Mouse (Mus musculus): ENCODE results near the gene Nav1.

The Nav1 gene

DNA sequence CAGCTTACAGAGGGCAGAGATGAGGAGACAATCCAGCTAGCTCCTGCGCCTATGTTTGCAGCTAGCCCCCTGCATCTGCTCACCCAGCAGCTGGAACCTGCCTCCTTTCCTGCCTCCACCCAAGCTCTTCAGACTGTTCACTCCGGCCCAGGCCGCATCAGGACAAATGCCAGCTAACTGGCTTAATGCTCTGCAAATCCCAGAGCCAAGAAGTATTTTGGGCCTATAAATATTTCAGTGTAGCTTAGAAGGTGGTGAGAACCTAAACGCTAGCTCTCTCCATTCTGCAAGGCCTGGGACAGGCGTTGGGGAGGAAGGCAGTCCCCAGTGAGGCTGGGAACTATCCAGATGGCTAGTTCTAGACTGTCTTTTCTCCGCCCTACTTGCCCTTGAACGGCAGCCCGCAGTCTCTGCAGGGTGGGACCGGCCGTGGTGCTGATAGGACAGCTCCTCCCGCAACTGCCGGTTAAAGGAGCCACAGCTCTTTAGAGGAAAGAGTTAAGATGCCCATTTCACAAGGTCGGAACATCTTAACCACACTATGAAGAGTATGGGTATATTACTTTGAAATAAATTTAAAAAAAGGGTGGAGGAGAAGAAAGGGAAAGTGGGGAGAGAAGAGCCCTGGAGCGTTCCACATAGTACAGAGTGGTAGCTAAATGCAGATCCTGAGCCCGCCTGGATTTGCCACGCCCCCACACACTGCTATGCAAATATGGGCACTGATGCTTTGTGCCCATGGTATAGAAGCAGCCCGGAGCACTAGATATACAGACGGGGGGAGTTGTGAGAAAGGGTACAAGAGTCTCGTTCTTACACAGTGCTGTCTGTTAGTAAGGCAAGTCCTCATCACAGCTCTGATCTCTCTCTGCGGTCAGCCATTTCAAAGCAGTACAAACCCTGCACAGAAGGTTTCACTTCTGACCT, 8.9 kb upstream of the Nav1 start:
- no peak for DNase-seq

DNA sequence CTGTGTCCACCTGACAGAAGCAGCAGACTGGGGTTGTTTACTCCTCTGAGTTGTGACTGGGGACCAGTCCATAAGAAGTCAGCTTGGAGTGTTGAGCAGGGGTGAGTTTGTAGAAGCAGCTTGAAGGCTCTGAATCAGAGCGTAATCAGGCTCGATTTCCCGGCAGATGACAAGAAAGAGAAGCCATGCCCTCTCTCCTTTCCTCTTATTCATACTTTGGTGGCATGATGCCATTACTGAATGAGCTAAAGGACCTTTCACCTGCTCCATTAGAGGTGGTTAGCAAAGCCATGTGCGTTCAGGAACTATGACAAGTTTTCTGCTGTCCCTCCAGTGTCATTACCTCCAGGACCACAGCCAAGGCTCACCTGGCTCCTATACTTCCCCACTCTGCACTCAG, 2.5 kb upstream of the Nav1 start:
- DNase-seq: no peak

DNA sequence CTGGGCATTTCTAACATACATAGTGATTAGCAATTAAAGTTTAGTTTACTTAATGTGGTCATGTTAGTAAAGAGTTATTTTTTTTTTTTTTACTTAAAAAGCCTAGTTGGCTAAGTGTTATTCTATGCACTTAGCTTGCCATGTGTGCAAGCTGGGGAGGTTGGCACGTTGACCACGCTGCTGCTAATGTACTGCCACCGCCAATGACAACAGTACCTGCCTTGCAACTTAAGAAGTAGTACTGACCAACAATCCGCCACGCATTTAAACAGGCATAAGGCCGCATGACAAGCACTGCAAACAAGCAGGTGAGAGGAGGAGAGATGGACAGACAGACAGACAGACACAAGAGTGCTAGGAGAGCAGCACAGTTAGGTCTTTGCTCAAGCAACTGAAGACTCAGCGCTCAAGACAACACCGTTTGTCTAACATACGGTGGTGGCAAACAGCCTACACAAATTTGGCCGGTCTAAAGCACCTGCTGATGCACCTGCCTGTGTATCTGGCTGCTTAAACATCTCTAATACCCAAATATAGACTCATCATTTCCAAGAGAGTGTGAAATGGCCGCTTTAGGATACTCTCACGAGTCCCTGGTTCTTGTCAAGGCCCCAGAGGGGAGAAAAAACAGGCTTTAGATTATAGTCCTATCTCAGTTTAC, 610 bp downstream of the Nav1 start:
- DNase-seq: no peak

DNA sequence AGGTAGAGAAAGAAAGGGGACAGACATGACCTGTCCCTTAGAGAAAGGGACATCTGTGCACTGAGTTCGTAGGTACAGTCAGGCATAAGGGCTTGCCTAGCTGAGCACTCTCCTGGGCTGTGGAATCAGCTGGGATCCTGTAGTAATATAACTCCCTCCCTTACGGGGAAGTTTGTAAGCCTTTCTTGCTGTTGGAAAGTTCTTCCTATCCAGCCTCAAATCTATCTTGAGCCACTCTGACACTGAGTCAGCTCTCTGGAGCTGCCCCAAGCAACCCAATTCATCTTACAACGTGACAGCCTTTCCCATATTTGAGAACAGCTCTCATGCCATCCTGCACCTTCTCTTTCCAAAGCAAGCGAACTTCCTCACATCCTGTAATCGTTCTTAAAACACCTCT, 1.6 kb downstream of the Nav1 start:
- no peak for DNase-seq

DNA sequence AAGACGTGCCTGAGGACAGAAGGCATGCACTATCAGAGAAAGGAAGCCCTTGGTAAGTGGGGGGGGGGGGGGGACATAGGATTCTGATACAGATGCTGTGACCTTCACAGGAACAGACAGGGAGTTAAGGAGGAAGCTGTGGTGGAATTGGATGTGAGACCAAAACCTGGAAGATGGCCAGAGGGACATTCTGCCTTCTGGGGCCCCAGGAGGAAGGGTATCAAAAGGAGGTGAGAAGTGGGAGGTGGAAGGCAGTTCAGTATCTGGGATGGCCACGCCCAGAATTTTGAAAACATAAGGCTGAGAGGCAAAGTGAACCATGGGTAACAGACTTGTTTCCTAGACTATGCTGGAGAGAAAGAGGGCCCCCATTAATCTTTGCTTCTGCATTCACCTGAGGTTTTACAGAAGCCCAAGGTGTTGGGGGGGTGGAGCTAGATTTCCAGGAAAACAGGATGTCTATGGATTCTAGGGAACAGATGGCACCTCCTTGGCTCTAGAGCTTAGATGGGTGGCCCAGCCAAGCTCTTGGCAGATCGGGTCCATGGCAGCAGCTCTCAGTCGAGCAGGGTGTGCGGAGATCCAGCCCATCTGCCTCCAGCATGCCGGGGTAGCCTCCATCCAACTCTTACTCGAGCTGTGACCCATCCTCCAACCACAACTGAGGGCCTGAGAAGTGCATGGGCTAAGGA, 2.6 kb downstream of the Nav1 start:
- no peak for DNase-seq

- no peak for DNase-seq
Observed at GRCm38 (mm10) chr1:135603121-135603870, 3.8 kb downstream of the Nav1 start.

GRCm38 (mm10) chr1:135600023-135601005, 6.8 kb downstream of the Nav1 start:
- DNase-seq: no peak

DNA sequence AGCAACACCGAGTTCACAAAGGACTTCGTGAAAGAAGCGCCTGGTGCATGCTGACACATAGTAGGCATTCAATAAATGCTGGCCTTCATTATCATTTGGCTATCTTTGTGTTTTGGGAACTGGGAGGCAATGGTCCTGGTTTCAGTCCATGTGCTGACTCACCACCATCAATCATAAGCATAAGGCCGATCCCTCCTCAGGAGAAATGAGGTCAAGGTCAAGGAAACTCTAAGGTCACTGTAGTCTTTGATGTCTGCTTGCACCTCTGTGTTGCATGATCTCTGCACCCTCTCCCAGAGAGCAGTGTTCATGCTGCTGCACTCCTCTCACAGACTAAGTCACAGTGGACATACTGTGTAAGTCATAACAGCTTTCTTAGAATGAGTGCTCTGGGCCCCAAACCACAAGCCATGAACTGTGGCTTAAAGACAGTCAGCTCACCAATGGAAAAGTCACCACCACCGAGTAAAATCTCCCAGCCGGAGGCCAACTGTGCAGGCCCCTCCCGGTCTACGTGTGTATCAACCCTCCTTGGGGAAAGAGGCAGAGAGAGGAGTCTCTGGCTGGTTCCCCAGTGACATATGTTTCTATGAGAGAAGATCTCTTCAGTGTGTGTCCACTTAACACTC, 8.7 kb downstream of the Nav1 start:
- no peak for DNase-seq

DNA sequence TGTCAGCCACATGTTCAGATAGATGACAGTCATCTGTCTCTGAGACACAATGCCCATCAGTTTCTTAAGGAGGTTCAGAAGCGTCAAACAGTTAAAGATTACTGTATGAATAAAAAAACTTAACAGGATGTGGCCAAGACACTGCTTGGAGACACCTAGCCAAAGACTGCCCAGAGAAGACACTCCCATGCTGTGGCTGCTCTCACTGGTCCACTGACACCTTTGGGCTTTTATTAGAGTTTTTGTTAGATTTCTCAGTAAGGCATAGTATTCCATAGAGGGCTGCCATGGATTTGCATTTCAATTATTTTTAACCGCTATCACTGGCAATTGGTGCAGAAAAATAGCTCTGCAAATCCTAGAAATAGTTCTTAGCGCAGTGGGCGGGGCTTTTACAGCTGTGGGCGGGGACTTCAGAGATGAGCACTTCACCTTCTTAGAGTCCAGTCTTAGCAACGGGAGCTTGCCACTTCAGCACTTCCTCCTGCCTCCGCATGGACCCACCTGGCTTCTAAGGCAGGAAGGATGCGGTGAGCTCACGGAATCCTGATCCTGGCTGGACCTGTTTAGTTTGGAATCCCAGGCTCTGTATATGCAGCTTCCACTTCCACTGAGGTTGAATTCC, 12.7 kb downstream of the Nav1 start:
- DNase-seq: no peak

DNA sequence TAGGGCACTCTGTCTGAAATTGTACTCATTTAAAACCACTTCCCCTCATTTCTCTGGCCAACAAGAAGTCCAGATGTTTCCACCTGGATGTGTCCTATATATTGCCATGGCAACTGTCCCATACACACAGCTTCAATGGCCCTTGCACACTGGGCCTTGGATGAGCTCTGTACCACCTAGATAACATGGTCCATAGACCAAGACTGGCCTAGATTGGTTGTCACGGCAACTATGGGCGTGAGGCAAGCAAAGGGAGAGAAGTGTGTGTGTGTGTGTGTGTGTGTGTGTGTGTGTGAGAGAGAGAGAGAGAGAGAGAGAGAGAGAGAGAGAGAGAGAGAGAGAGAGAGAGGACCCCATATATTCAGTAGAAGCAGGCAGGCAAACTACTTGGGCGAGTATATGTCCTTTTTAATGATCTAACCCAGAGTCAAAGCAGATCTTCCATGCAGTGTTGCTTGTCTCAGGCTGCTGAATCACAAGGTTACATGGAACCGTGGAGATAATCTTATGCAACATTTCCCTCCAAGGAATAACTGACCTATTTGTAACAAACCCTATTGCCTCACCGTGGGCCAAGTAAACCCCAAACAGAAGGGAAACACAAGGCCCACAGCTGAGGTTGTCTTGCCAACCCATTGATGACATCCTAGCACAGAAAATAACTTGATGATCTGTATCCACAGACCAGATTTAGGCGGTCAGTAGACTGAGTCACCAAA, 13.4 kb downstream of the Nav1 start:
- DNase-seq: no peak

GRCm38 (mm10) chr1:135590776-135591175, 16.3 kb downstream of the Nav1 start:
- DNase-seq: no peak

GRCm38 (mm10) chr1:135588973-135589372, 18.1 kb downstream of the Nav1 start:
- no peak for DNase-seq

DNA sequence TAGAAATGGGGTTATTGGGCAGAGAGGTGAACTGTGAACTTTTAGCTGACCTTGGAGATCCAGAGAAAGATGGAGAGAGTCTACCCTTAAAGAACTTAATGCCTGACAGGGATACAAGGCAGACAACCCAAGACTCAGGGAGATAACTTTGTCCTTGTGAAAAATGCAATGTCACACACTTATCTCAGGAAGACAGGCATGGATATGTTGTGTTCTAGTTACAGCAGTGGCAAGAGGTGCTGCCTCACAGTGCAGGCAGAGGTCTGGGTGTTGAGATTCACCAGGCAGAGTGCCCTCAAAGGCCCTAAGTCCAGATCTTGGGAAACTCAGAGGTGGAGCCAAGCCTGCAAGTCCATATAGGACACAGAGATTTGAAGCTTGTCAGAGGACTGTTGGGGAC, 20.2 kb downstream of the Nav1 start:
- no peak for DNase-seq

DNA sequence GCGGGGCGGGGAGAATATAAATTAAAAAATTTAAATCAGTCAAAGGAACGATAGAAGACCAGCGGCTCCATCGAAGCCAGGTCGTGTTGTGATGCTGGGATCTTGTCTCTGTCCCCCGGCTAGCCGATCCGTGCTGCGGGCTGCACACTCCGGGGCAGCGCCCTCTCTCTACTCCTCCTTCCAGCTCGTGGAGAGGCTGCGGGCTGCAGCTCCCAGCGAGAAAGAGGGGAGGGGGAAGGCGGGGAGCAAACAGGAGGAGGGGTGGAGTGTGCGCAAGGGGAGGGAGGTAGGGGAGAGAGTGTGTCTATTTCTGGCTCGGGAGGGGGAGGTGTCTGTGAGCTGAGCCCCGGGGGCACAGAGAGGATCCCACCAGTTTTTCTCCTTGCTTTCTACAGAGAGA, 21.5 kb downstream of the Nav1 start:
- DNase-seq: no peak

DNA sequence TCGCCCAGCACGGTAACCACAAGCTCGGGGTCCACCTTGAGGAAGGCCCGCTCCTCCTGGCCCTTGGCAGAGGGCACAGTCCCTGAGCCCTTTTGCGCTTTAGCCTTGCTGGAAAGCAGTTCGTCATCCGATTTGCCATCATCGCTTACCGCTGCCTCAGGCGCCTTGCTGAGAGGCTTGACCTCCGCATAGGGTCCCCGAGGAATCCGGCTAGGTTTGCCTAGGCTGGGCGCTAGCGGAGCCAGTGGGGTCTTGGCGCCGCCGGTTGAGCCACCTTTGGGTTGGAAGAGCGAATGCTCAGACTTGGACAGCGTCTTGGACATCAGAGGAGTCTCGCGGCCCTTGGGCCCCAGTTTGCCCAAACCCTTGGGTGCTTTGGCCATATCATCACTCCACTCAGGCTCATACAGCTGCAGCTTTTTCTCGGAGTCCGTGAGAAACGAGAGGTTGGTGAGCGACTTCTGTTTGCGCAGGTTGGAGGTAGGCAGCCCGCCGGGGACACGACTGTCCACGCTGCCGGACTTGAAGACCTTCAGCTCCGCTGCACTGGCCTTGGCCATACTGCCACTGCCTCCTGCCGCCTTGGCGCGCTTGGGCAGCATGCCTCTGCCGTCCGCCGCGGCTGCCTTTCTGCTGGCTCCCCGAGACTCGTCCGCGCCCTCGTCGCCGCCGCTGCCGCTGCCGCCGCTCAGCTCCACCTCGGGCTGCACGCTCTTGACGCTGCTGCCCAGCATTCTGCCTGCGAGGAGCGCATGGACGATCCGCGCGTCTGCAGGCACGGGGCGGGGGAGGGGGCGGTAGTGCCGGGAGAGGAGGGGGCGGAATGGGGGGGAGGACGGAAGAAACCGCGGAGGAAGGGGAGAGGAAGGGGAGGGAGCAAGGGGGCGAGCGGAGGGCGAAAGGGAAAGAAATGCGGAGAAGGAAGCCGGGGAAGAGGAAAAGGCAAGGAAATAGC, 22.2 kb downstream of the Nav1 start:
- no peak for DNase-seq

- DNase-seq: no peak
Observed at GRCm38 (mm10) chr1:135583678-135584515, 23.2 kb downstream of the Nav1 start.

DNA sequence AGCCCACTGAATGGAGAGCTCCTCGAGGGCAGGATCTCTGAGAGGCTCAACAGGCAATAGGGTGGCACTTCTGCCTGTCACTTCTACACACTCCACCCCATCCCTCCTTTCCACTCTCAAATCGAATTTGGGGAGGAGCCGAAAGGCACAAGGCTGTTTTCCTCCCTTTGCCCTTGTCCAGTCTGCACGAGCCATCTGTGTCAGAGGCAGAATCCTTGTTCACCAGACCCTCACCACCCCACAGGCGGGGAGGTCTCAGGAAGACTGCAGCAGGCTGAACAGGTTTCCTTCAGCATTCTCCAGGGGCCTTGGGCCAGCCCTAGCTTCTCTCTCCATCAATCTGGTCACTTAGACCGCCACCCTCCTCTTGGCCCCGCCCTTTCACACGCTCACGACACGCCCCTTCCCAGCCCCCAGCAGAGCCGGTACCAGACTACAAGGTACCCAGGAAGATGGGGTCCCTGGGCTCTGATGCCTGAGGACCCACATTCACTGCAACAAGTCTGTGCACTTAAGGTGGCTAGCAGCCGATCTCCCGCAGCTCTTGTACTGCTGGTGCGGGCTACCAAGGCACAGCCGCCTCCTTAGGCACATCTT, 23.9 kb downstream of the Nav1 start:
- DNase-seq: no peak
